Comparison of ENCODE assay signal across 7 mouse cellular contexts in the genomic region with DNA sequence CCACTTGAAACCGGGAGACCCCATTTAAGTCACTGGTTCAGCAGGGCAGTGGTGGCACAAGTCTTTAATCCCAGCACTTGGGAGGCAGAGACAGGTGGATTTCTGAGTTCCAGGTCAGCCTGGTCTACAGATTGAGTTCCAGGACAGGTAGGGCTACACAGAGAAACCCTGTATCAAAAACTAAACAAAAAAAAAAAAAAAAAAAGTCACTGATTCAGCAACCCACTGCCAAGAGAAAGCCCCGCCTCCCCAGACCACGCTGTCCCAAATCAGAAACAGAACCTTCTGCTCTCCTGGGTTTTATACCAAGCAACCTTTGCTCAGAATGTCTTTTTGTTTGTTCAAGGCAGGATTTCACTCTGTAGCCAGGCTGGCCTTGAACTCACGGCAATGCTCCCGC. TPM values are rescaled to one million over a fixed set of nuclear protein-coding genes. Genes with fewer than 3 reads are reported as not detected.
A peak's percentile ranks its signal among the peaks of the same experiment; 100 is the strongest.
DNase-seq lines count a peak whose midpoint lies in the region; TF ChIP-seq lines count a peak whose summit lies in the region.
"Not testable (repeated sequence)": the region's sequence is repeated elsewhere in the genome, so short reads cannot be mapped to it uniquely, and the experiment has no call there.
"Had no signal": no experiment of that assay in that cellular context is flagged by ENCODE, and none has a peak within 500 bp of the region (broad histone marks: within the 10 kb centered on the region; RNA-seq: fewer than 3 reads in every experiment).

No protein-coding gene starts in this region.

- H3K9ac ChIP-seq in liver, adult 2 months (ENCODE audit: low read depth, low read length): peak overlapping the region; percentile 39

- H3K4me3 ChIP-seq in E14TG2a.4 (replicated peaks; ENCODE audit: low read length): peak overlapping the region; percentile 57
- H3K4me3 ChIP-seq in liver, adult 2 months (ENCODE audit: insufficient read depth, low read depth, low read length): not testable (repeated sequence)

- H3K27me3 ChIP-seq in E14TG2a.4 (ENCODE audit: insufficient read depth, low read length); liver, adult 2 months (ENCODE audit: control insufficient read depth, insufficient read depth, low read length): not testable (repeated sequence)

- TF ChIP-seq POLR2A in liver, adult 2 months (IDR thresholded peaks at IDR 0.05; ENCODE audit: extremely low read depth, insufficient read depth, low read length): not testable (repeated sequence)

- not testable (repeated sequence) for TF ChIP-seq CTCF in E14TG2a.4 (conservative IDR thresholded peaks at IDR 0.05; ENCODE audit: low read length); liver, adult 2 months (IDR thresholded peaks at IDR 0.05; ENCODE audit: low read depth, low read length)

- 40% methylated on average over 5 of the region's 5 CpGs for WGBS in liver, adult 2 months

- H3K9me3 ChIP-seq in E14TG2a.4 (ENCODE audit: low read length): not testable (repeated sequence)

- not testable (repeated sequence) for H3K79me2 ChIP-seq in liver, adult 2 months (ENCODE audit: control insufficient read depth, insufficient read depth, low read length)

- H3K4me1 ChIP-seq in E14TG2a.4 (replicated peaks; ENCODE audit: low read depth, low read length): peaks cover 27% of the 10 kb centered on the region
- peaks cover 19% of the 10 kb centered on the region for H3K4me1 ChIP-seq in liver, adult 2 months (ENCODE audit: control insufficient read depth, insufficient read depth, low read length)

- H3K27ac ChIP-seq in liver, adult 2 months (replicated peaks; ENCODE audit: insufficient read depth, low read depth, low read length): peak overlapping the region; percentile 86

- not testable (repeated sequence) for H3K36me3 ChIP-seq in E14TG2a.4 (ENCODE audit: insufficient read depth, low read length)
- peaks cover 10% of the 10 kb centered on the region for H3K36me3 ChIP-seq in liver, adult 2 months (ENCODE audit: control insufficient read depth, insufficient read depth, low read length)

- peak; percentile 35 for DNase-seq in NIH3T3 (ENCODE audit: low read depth)
- DNase-seq in kidney, adult 9 months: peak; percentile 26
- peak; percentile 91 for DNase-seq in liver, adult 2 months (ENCODE audit: extremely low read depth, low read depth, low spot score)

RNA-seq across cellular contexts. Expression of a gene that starts 3.0 kb away (rescaled TPM):
- total RNA-seq in liver, adult 2 months (2014; rRNA removed): 165 and 177 TPM in 2 replicates
- polyA plus RNA-seq in liver, adult 2 months (2012; rRNA removed): 92.5 and 119 TPM in 2 replicates
- polyA plus RNA-seq: G1E had no signal

RNA-seq across cellular contexts. Expression of a gene that starts 16.3 kb away (rescaled TPM):
- total RNA-seq in liver, adult 2 months (2014; rRNA removed): 53.6 and 59.5 TPM in 2 replicates
- polyA plus RNA-seq in liver, adult 2 months (2012; rRNA removed): 67.3 and 73.0 TPM in 2 replicates
- polyA plus RNA-seq: activated CD4-positive, CD25-positive, alpha-beta regulatory T cell, adult 4 months; CD4-positive, CD25-positive, alpha-beta regulatory T cell, adult 4 months had no signal

RNA-seq across cellular contexts. Expression of a gene that starts 33.0 kb away (rescaled TPM):
- 384 and 554 TPM in 2 replicates for total RNA-seq in liver, adult 2 months (2014; rRNA removed)
- 174 and 206 TPM in 2 replicates for polyA plus RNA-seq in liver, adult 2 months (2012; rRNA removed)
- polyA plus RNA-seq: activated CD4-positive, CD25-positive, alpha-beta regulatory T cell, adult 4 months; CD4-positive, CD25-positive, alpha-beta regulatory T cell, adult 4 months; G1E had no signal

RNA-seq across cellular contexts. Expression of a gene that starts 44.6 kb away (rescaled TPM):
- total RNA-seq in liver, adult 2 months (2014; rRNA removed): 1.6 and 2.7 TPM in 2 replicates
- polyA plus RNA-seq in liver, adult 2 months (2012; rRNA removed): 4.1 and 4.4 TPM in 2 replicates
- polyA plus RNA-seq: activated CD4-positive, CD25-positive, alpha-beta regulatory T cell, adult 4 months had no signal

Comparison
In these comparisons a context has a peak if more than half of its experiments do, and no peak if none do; other contexts are left out.
1. DNase-seq: peak in every context shown above with its lines; median percentile 91 in liver, adult 2 months; 35 in NIH3T3; 26 in kidney, adult 9 months.